Mouse (Mus musculus) lung, postnatal 36 days (tissue): ENCODE results near the gene Gcgr.
A peak's percentile ranks its signal among the peaks of the same experiment; 100 is the strongest.
"Not testable (repeated sequence)": the region's sequence is repeated elsewhere in the genome, so short reads cannot be mapped to it uniquely, and the experiment has no call there.

Source experiments
- DNase-seq: peaks from one replicate; pipeline ENCODE4 v3.0.0; 2022; ENCODE audit warnings: mixed read lengths

Gcgr gene

DNA sequence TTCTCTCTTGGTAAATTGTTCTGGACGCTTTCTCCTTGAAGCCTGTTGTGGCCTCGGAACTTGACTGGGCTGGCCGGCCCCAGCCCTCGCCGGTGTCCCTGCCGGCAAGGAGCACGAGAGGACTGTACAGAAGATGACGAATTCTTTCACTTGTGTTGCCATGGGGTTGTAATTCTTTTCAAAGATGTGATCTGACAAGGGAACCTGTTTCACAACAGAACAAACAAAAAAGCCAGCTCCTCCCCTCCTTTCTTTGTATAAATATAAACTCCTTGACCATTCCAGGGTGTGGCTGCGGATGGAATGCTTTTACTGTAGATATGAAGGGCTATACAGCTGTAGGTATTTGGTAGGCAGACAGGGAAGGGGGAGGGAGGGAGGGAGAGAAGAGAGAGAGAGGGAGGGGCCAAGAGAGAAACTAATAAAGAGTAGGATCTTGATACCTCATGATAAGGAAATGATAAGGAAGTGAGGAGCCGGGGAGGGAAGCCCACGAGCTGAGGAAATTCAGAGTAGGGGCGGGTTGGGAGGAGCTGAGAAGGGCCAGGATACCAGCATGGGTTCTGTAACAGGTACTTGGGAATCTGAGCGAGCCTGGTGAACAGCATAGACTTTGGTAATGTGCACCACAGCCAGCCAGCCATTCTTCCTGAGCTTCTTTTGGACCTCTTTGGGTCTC is 22.7 kb upstream of the Gcgr start:
- peak; percentile 86 for DNase-seq

DNA sequence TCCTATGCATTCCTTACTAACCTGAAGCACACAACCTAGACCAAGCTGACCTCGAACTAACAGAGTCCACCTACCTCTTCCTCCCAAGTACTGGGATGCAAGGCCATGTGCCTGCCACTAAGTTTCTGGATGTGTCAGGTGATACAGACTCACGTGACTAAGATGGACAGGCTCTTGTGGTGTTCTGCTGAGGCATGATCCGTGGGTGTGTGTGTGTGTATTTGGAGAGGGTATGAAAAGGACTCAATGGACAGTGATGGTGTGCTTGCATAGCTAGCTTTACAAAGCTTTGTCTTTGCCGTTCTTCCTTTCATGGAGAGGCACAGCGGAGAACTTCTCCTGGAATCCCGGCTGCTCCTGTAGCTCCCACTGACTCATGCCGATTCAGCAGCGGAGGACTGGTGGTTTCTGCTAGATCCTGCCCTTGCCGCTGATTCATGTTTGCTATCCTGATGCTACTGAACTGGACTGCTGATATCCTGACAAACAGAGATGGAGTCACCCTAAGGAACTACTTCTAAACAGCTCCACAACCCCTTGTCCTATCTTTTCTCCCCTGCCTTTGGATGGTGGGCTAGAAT is 22.1 kb upstream of the Gcgr start:
- DNase-seq: no peak

DNA sequence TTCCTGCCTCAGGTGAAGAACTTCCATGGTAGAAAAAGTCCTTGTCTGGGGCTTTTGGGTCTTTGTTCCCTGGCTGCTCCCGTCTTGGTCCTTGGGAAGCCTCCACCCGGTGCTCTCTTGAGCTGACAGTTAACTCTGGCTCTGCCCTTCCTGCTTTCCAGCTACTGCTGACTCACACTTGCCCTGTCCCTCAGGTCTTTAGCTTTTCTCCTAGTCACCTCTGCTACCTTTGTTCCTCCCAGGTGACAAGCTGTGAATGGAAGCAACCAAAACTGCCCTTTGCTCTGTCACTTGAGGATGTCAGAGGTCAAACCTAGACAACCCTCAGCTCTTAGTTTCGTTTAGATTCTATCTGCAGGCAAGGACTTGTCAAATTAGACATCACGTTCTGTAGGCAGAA is 20.6 kb upstream of the Gcgr start:
- DNase-seq: no peak

DNA sequence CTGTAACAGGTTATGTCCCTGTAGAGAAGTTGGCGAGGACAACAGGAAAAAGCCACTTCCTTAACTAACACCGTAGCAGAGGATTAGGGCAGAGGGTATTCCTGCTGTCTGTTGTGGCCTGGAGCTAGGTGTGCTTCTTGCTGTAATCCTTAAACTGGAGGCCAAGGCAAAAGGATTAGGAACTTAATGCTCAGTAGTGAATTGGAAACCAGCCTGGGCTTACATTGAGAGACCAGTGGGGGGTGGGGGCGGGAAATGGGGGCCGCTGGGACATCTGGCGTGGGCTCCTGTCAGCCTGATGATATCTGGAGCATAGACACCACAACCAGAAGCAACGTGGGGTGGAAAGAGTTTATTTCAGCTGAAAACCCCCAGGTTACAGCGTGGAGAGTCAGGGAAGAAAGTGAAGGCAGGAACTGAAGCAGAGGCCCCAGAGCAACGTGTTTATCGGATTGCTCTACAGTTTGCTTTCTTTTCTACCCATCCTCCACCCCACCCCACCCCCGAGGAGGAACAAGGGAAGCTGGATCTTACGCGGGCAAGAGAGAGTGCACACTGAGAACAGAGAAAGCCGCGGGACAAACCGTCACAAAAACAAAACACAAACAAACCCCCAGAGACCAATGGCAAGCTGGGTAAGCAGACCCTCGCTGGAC is 20.0 kb upstream of the Gcgr start:
- DNase-seq: no peak

DNA sequence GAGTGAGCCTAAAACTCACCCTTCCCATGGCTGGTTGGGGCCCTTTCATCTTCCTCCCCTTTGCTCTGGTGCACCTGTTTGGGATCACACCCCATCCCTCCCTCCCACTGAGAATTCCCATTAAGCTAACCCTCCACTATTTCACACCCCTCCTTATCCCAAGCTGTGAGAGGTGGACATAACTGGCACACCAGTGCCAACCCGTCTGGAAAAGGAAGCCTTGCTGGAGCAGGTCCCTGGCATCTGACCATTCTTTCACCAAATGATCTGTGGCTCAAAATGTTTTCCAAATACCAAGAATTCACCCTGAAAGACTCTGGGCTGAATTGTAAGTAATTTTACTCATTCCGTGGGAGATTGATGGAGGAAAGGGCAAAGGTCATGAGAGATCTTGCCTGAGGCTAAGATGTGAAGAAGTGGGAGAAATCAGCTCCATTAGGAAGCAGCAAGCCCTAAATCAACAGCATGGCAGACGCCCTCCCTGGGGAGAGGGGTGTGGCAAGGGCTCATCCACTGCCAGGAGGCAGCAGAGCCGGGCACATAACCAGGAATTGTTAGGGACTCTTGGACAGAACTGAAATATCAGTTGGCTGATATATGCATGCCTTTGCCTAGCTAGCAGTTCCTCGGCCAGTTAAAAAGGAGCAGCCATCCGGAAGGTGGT is 17.6 kb upstream of the Gcgr start:
- no peak for DNase-seq

DNA sequence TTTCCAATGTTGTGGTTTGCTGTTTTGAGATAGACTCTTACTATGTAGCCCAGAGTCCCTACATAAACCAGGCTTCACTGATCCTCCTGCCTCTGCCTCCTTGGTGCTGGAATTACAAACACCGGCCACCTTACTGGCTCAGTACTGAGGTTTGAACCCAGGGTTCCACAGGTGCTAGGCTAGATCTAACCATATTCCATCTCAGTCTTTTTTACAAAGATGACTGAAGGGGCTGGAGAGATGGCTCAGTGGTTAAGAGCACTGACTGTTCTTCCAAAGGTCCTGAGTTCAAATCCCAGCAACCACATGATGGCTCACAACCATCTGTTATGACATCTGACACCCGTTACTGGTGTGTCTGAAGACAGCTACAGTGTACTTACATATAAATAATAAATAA is 16.2 kb upstream of the Gcgr start:
- not testable (repeated sequence) for DNase-seq

DNA sequence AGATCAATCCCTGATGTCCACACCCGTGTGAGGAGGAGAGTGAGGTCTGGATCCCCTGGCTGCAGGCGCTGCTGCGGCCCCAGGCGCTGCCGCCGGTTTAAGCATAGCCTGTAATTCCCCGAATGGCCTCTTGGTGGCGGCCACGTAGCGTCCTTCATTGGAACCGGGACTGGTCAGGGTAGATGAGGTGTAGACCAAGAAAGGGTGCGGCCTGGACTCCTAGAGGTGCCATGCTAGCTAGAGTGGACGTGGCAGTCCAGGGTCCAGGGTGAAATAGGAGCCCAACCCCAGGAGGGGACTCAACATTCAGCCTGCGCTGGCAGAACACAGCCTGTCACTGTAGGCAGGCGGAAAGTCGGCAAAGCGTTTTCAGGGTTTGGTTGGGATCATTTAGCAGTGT is 14.9 kb upstream of the Gcgr start:
- DNase-seq: peak; percentile 93

DNA sequence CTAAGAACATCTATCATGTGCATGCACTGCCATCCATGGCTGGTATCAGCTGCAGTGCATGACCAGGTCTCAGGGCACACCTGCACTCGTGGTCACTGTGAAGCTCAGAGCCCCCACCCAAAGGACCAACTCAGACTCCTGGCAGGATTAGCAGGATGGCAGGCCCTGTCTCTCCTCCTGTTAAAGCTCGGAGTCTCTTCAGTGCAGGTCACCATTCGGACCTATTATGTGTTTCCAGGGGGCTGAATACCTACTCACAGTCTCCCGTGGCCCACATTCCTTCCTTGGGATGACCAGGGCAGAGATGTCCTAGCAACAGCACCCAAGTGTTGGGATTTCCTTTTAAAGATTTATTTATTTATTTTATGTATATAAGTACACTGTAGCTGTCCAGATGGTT is 13.4 kb upstream of the Gcgr start:
- DNase-seq: no peak

DNA sequence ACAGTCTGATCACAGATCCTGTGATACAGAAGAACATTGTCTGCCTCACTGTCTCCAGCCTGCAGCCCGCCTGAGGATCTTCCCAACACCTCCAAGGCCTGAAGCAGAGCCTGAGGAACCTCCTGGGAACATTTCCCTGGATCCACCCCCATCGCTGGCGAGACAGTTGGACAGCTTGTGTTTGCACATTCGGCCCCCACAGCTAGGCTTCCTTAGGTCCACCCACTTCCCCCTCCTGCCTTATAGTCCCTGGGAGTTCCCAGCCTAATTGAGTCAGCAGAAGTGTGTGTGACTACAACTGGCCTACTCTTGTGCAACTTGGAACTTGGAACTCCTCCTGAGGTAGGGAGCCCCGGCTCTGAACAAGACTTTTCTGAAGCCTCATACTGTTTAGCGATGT is 12.5 kb upstream of the Gcgr start:
- DNase-seq: peak; percentile 79

DNA sequence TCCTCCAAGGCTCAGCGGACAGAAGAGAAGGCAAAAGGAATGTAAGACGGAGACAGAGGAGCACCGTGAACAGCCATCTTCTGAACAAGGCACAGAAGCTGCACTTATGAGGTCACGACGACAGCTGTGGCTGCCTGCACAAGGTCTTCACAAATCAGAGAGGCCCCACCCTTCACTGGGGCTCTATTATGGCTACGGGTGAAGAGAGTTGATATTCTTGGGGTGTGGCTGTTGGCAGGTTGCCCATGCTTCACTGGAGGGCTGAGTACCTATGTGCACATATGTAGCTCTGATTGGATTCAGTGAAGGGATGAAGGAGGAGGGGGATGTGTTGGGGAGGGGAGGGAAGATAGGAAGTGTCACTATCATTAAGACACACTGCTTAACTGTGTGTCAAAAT is 11.9 kb upstream of the Gcgr start:
- no peak for DNase-seq

DNA sequence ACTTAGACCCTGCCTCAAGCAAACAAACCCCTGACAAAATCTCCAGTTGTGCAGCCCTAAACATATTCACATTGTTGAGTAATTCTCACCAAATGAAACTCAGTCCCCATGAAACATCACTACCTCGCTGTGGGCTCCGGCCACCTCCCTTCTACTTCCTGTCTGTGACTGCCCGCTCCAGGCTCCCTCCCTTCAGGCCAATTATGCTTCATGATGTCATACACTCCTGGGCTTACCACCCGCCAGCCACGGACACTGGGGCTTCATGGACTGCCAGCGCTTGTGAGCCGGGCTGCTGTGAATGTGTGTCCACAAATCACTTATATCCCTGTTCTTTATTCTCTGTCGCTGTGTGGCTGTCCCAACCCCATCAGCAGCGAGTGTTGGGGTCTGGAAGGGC is 10.8 kb upstream of the Gcgr start:
- peak; percentile 79 for DNase-seq

DNA sequence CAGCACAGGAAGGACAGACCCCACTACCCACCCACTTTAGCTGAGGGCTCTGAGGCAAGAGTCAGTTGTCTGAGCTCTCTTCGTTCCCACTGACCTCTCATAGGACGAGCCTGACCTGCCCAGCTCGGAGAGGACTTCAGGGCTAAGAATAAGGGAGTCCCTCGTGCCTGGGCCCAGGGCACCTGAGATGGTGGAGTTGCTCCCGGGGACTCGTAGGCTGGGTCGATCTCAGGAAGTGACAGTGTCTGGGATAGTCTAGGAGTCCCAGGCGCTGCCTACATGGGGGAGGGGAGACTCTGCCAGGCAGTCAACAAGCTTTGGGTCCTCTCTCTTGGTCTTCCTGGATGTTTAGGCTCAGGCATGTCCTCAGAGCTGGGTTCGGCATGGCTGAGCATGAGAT is 10.0 kb upstream of the Gcgr start:
- DNase-seq: no peak

DNA sequence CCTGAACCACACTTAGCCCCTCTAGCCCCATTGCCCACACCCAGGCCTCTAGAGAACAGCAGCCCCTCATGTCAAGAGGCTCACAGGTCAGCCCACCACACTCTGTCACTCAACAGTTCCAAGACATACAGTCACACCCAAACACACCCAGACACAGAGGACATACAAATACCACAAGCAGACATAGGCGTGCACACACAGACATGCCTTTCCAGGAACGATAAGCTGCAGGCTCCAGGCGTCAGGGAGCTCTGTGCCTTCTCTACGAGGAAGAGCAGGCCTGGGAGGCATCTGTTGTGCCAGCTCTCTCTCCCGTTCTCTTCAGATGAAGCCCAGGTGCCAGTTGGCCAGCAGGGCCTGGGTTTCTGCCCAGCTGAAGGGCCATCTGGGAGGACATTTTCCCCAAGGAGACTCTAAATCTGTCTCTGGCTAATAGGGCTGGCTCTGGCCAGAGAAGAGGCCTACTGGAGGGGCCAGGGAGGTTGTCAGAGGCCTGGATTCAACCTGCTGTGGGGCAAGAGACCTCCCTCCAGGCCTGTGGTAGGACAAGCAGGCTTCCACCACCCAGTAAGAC is 9.4 kb upstream of the Gcgr start:
- DNase-seq: no peak

DNA sequence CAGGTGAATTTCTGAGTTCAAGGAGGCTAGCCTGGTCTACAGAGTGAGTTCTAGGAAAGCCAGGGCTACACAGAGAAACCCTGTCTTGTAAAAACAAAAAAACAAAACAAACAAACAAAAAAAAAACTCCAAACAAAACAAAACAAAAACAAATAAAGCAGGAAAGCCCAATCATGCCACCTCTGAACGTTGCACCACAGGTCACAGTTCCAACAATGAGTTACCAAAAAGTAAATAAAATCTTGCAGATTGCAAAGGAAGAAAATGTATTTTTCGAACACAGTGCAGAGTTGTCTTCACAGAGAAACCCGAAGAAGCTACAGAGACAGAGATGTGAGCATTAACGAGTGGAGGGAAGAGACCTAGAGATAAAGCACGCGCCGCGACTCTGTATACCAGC is 7.9 kb upstream of the Gcgr start:
- no peak for DNase-seq

DNA sequence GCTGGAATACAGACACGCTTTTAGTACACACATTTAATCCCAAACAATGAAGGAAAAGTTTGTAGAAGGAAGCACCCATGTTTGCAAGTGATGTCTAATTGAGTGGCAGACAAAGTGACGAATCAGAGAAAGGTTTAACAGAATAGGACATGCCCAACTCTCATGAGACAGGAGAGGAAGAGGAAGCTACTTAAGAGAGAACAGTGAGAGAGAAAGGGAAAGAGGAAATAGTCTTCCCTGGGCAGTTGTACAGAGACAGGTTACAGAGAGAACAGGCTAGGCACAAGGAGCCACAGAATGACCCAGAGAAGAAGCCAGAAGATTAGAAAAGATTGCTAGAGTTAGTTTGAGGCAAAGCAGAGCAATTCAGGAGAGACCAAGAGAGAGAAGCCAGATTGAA is 4.5 kb upstream of the Gcgr start:
- peak; percentile 55 for DNase-seq

DNA sequence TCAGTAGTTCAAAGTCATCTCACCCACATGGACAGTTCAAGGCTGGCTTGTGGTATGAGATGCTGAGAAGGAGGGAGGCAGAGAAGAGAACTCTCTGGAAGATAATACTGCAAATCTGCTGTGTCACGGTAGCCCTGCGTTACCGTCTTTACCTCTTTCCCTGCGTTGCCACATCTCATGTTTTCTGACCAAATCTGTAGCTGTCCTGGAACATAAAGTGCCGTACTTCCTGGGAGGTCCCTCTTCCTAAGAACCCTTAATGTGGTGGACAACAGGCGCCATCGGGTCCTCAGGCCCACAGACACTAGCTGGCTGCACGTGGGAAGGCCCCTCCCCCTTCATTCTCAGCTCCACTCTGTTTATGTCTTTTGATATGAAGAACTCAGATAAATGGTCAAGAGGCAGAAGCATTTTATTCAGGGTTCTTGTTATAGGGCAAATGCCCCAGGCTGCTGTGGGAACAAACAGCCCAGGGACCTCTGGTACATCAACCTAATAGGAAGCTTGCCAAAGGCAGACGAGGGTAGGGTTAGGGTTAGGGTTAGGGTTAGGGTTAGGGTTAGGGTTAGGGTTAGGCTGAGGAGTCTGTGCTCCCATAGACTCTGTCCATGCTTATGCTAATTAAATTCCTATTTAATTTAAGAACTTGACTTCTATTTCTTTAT is 2.7 kb upstream of the Gcgr start:
- no peak for DNase-seq

DNA sequence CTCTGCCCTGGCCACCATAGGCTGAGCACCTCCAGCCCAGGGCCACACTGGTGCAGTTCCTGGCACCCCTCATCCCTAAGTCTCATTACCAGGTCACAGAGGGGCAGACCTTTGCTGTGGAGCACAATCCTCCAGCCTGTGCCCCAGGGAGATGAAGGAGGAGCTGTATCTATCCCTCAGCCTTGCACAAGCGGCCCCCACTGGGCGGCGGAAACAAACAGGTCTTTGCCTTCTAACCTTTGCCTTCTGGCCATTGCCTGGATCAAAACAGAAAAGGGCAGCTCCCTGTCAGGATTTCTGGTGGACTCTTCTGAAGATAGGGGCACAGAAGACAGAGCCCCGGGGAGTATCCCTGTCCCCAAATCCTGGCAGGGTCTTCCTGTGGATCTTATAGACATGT is 1.6 kb upstream of the Gcgr start:
- no peak for DNase-seq

DNA sequence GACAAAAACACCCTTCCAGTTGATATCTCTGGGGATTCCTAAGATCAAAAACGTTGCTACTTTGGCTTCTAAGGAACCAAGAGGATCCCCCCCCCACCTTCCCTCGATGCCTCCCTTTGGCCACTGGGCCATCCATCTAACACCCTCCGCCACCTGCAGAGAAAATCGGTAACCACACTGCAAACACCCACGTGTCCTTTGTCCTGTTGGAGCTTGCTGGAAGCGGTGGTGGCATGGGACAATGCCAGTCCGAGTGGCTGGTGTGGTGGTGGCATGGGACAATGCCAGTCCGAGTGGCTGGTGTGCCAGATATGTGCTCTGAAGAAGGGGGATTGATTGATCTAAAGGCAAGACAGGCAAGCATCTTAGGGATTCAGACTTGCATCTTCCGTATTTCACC is 1.1 kb downstream of the Gcgr start:
- DNase-seq: no peak

DNA sequence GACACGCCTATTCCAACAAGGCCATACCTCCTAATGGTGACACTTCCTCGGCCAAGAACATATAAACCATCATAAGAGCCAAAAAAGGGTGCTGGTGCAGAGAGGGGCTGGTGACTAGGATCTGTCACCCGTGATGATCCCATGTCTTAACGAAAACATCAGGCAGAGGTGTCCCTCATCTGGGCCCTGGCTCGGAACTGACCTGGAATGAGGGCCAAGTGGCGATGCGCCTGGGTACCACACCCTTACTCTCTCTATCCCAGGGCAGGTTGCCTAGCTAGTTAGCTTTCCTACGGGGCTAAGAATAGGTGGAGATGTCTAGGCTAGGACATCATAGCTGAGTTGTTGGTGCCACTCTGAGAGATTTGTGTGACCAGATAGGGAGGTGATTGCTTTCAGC is 3.6 kb downstream of the Gcgr start:
- DNase-seq: no peak

DNA sequence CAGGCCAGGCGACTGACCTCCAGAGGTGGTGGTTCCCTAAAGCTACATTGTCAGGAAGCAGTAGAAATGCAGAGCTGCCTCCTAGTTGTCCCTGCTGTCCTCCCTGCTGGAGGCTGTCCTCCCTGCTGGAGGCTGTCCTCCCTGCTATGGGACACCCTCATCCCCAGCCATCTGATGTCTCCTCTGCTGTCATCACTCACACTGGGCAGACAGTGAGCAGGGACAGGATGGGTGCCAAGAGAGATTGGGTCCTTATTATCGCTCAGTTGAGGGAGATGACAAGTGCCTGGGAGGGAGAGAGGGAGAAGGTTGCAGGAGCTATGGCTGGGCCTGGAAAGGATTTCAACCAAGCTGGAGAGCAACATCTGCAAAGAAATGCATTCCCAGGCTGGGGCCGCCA is 4.6 kb downstream of the Gcgr start:
- DNase-seq: no peak

DNA sequence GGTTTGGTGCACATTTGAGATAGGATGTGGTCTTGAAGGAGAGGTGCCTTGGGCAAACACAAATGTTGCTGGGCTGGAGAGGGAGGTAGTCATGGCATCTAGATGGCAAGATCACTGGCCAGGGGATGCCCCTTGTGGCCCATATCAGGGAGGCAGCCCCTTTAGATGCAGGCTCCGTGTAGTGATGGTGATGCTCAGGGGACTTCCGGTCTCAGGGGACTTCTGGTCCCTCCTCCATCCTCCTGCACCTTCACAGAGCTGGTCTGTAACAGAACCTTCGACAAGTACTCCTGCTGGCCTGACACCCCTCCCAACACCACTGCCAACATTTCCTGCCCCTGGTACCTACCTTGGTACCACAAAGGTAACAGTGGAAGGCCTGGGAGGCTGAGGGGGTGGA is 5.3 kb downstream of the Gcgr start:
- no peak for DNase-seq

DNA sequence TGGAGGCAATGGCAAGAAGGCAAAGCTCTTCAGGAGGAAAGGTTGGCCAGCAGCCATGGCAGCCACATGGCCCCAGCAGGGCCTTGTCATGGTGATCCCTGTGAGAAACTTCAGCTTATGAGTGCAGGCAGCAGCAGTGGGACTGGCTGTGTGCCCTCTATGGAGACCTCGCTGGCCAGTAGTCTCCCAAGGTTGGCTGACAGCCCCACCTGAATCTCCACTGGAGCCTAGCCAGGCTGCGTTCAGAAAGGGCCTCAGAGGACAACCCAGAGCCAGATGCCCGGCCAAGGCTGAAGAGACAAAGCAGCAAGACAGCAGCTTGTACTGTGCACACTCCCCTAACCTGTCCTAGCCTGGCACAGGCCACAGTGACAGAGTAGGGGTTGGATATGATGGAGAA is 8.0 kb downstream of the Gcgr start:
- DNase-seq: peak; percentile 77

DNA sequence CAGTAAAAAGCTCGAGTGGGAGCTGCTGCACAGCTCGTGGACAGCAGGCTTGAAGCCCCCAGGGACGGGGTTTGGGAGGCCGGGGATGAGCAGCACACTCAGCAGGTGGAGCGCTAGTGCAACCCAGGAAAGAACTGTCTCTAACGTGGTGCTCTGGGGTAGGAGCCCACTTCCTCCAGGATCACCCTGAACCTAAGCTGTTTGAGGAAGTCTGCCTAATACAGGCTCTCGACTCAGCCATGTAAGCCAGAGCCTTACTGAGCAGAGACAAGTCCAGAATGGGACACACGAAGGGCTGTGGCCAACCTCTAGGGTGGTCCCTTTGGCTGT is 8.4 kb downstream of the Gcgr start:
- no peak for DNase-seq
